Mouse (Mus musculus) lung, embryonic 14.5 days (tissue): ENCODE results near the gene Vdr. TPM values are rescaled to one million over a fixed set of nuclear protein-coding genes. Genes with fewer than 3 reads are reported as not detected.

Source experiments
- ATAC-seq: fragments of 200-750 bp; cut with Nextera tagmentation; 2 replicates; pipeline ENCODE4 v1.8.0; 2017; ENCODE audit warnings: mild to moderate bottlenecking, moderate TSS enrichment, moderate library complexity; ENCODE audit not compliant: insufficient read depth
- DNase-seq: peaks from one replicate; pipeline ENCODE4 v3.0.0-alpha.2; 2015
- H3K27ac ChIP-seq: fragments of 300-500 bp; sonication (generic); 2 replicates; pipeline ENCODE4 v1.5.1; 2014; ENCODE audit warnings: low read depth, mild to moderate bottlenecking, moderate library complexity
- H3K27me3 ChIP-seq: fragments of 300-500 bp; sonication (generic); 2 replicates; pipeline ENCODE4 v1.6.1; 2014; ENCODE audit warnings: low read length, control low read depth; ENCODE audit not compliant: insufficient read depth
- H3K36me3 ChIP-seq: fragments of 300-500 bp; sonication (generic); 2 replicates; pipeline ENCODE4 v1.6.1; 2014; ENCODE audit warnings: control low read depth; ENCODE audit not compliant: insufficient read depth
- H3K4me1 ChIP-seq: fragments of 300-500 bp; sonication (generic); 2 replicates; pipeline ENCODE4 v1.6.1; 2014; ENCODE audit warnings: antibody characterized with exemption, control low read depth; ENCODE audit not compliant: insufficient read depth
- H3K4me2 ChIP-seq: fragments of 300-500 bp; sonication (generic); 2 replicates; pipeline ENCODE4 v1.6.1; 2014; ENCODE audit warnings: mild to moderate bottlenecking
- H3K4me3 ChIP-seq: fragments of 300-500 bp; sonication (generic); 2 replicates; pipeline ENCODE4 v1.5.1; 2014; ENCODE audit warnings: low read depth, low read length
- H3K9ac ChIP-seq: fragments of 300-500 bp; sonication (generic); 2 replicates; pipeline ENCODE4 v1.6.1; 2014
- H3K9me3 ChIP-seq: fragments of 300-500 bp; sonication (generic); 2 replicates; pipeline ENCODE4 v1.6.1; 2016; ENCODE audit warnings: low read depth, low read length, control low read depth
- CTCF ChIP-seq: IDR thresholded peaks from 2 replicates; pipeline ENCODE4 v1.5.1; 2016; ENCODE audit warnings: antibody characterized with exemption, low read depth
- WGBS: fragments of 180-500 bp; shearing (Covaris S2); extraction: QIAGEN DNeasy Blood & Tissue Kit; methylation state at CpG from one replicate; pipeline ENCODE4 v1.1.7; 2014; 5-methylcytosine and 5-hydroxymethylcytosine counted together
- polyA plus RNA-seq: library from polyadenylated mRNA; unstranded; fragments of >200 nt; fragmentation: Nextera tagmentation; extraction: Ambion mirVana; gene quantifications from 2 replicates; pipeline ENCODE4 v1.2.1, GENCODE M21; 2014

Vdr gene
- polyA plus RNA-seq, 1 experiment from 2014 or later: 0.38 TPM

- Histone ChIP-seq H3K4me1 (no peaks in the 10 kb centered on the region), H3K27me3 (no peaks in the 10 kb centered on the region), H3K9me3 (no peaks in the 10 kb centered on the region), H3K9ac (no peak overlapping the region), H3K27ac (no peak overlapping the region), H3K4me2 (no peak overlapping the region), H3K4me3 (no peak overlapping the region), H3K36me3 (no peaks in the 10 kb centered on the region)
- WGBS: 89% methylated on average over 2 of the region's 2 CpGs
- TF ChIP-seq CTCF: no peak
- ATAC-seq (no peak), DNase-seq (no peak)
Observed at GRCm38 (mm10) chr15:97941306-97941705, 30.9 kb upstream of the Vdr start.

- no peak overlapping the region for H3K9ac ChIP-seq
Observed at GRCm38 (mm10) chr15:97940088-97940487, 29.7 kb upstream of the Vdr start.

GRCm38 (mm10) chr15:97938580-97938979 lies 28.1 kb upstream of the Vdr start:
- H3K4me1 ChIP-seq: no peaks in the 10 kb centered on the region
- no peak overlapping the region for H3K27ac ChIP-seq
- TF ChIP-seq CTCF: no peak
- H3K4me3 ChIP-seq: no peak overlapping the region
- ATAC-seq (no peak), DNase-seq (no peak)
- WGBS: 55% methylated on average over 6 of the region's 6 CpGs
- H3K9ac ChIP-seq: no peak overlapping the region
- no peaks in the 10 kb centered on the region for H3K36me3 ChIP-seq
- H3K9me3 ChIP-seq: no peaks in the 10 kb centered on the region
- no peaks in the 10 kb centered on the region for H3K27me3 ChIP-seq
- no peak overlapping the region for H3K4me2 ChIP-seq

More at GRCm38 (mm10) chr15:97940088-97940487, 29.7 kb upstream of the Vdr start:
- Histone ChIP-seq H3K27ac (no peak overlapping the region), H3K4me2 (no peak overlapping the region), H3K4me1 (no peaks in the 10 kb centered on the region), H3K9me3 (no peaks in the 10 kb centered on the region), H3K27me3 (no peaks in the 10 kb centered on the region), H3K36me3 (no peaks in the 10 kb centered on the region), H3K4me3 (no peak overlapping the region)
- DNase-seq (no peak), ATAC-seq (no peak)
- no peak for TF ChIP-seq CTCF
- 80% methylated on average over 2 of the region's 2 CpGs for WGBS

GRCm38 (mm10) chr15:97932441-97932840 lies 22.0 kb upstream of the Vdr start:
- H3K27ac ChIP-seq: no peak overlapping the region
- no peaks in the 10 kb centered on the region for H3K36me3 ChIP-seq
- H3K27me3 ChIP-seq: no peaks in the 10 kb centered on the region
- no peak overlapping the region for H3K4me3 ChIP-seq
- H3K4me1 ChIP-seq: peaks cover 3% of the 10 kb centered on the region; the same call in 1 of the 2 replicates
- ATAC-seq: no peak
- no peak overlapping the region for H3K9ac ChIP-seq
- H3K9me3 ChIP-seq: no peaks in the 10 kb centered on the region
- DNase-seq: no peak
- no peak overlapping the region for H3K4me2 ChIP-seq
- no peak for TF ChIP-seq CTCF
- WGBS: 79% methylated on average over 12 of the region's 12 CpGs

GRCm38 (mm10) chr15:97929259-97929824 lies 18.9 kb upstream of the Vdr start:
- no peak overlapping the region for H3K4me2 ChIP-seq
- H3K36me3 ChIP-seq: no peaks in the 10 kb centered on the region
- H3K27me3 ChIP-seq: no peaks in the 10 kb centered on the region
- DNase-seq: peak; percentile 31
- ATAC-seq: no peak
- peaks cover 3% of the 10 kb centered on the region; the same call in 1 of the 2 replicates for H3K4me1 ChIP-seq
- H3K9me3 ChIP-seq: no peaks in the 10 kb centered on the region
- no peak for TF ChIP-seq CTCF
- no peak overlapping the region for H3K9ac ChIP-seq
- H3K27ac ChIP-seq: no peak overlapping the region
- H3K4me3 ChIP-seq: no peak overlapping the region
- 30% methylated on average over 13 of the region's 13 CpGs for WGBS

- H3K27ac ChIP-seq: no peak overlapping the region
- ATAC-seq (no peak), DNase-seq (no peak)
- H3K9ac ChIP-seq: no peak overlapping the region
- no peak overlapping the region for H3K4me2 ChIP-seq
- H3K36me3 ChIP-seq: no peaks in the 10 kb centered on the region
- no peaks in the 10 kb centered on the region for H3K9me3 ChIP-seq
- H3K4me1 ChIP-seq: peaks cover 3% of the 10 kb centered on the region; the same call in 1 of the 2 replicates
- no peaks in the 10 kb centered on the region for H3K27me3 ChIP-seq
- WGBS: 54% methylated on average over 6 of the region's 6 CpGs
- no peak overlapping the region for H3K4me3 ChIP-seq
- no peak for TF ChIP-seq CTCF
Observed at GRCm38 (mm10) chr15:97927821-97928220, 17.4 kb upstream of the Vdr start.

- peaks cover 3% of the 10 kb centered on the region; the same call in 1 of the 2 replicates for H3K4me1 ChIP-seq
- no peak overlapping the region for H3K4me3 ChIP-seq
- no peaks in the 10 kb centered on the region for H3K27me3 ChIP-seq
- no peak overlapping the region for H3K9ac ChIP-seq
- H3K36me3 ChIP-seq: no peaks in the 10 kb centered on the region
- peak; percentile 46 for DNase-seq
- WGBS: 55% methylated on average over 4 of the region's 4 CpGs
- H3K4me2 ChIP-seq: no peak overlapping the region
- no peak for TF ChIP-seq CTCF
- no peak for ATAC-seq
- H3K9me3 ChIP-seq: no peaks in the 10 kb centered on the region
- no peak overlapping the region for H3K27ac ChIP-seq
Observed at GRCm38 (mm10) chr15:97927018-97927417, 16.6 kb upstream of the Vdr start.
